ENCODE assay signal across 13 mouse cellular contexts in the genomic region with DNA sequence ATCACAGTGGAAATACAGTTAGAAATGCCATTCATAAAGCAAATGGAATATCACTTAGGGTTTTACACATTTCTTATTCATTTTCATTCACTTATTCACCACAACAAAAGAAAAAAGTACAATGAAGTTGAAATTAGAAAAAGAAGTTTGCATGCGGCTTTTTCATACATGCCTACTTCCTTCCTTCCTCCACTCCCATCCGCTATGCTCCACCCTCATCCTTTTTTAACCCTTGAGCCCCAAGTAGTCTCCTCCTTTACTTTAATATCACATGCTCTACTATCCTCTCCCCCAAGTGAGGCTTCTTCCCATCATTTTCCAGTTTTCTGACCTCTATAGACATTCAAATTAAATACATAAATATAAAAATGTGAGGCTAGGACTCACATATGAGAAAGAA.
"Had no signal": no experiment of that assay in that cellular context is flagged by ENCODE, and none has a peak within 500 bp of the region (broad histone marks: within the 10 kb centered on the region; RNA-seq: fewer than 3 reads in every experiment).

No protein-coding gene starts in this region.

- ATAC-seq: intestine, postnatal 0 days; liver, embryonic 12.5 days had no signal

- H3K4me1 ChIP-seq: limb, embryonic 15.5 days; liver, embryonic 12.5 days; midbrain, embryonic 12.5 days; neural tube, embryonic 15.5 days had no signal

- H3K27me3 ChIP-seq: limb, embryonic 15.5 days; liver, embryonic 12.5 days had no signal

- H3K4me2 ChIP-seq: limb, embryonic 15.5 days; liver, embryonic 12.5 days; lung, embryonic 14.5 days; midbrain, embryonic 12.5 days; neural tube, embryonic 15.5 days had no signal

- H3K4me3 ChIP-seq: limb, embryonic 15.5 days; liver, embryonic 12.5 days; megakaryocyte, embryonic 14.5 days; midbrain, embryonic 12.5 days; neural tube, embryonic 15.5 days had no signal

- H3K9ac ChIP-seq: limb, embryonic 15.5 days; liver, embryonic 12.5 days; lung, embryonic 14.5 days; midbrain, embryonic 12.5 days; neural tube, embryonic 15.5 days had no signal

- H3K27ac ChIP-seq: limb, embryonic 15.5 days; liver, embryonic 12.5 days; midbrain, embryonic 12.5 days; neural tube, embryonic 15.5 days had no signal

- H3K9me3 ChIP-seq: limb, embryonic 15.5 days; liver, embryonic 12.5 days; midbrain, embryonic 12.5 days; neural tube, embryonic 15.5 days had no signal

- H3K36me3 ChIP-seq: limb, embryonic 15.5 days; liver, embryonic 12.5 days; midbrain, embryonic 12.5 days; neural tube, embryonic 15.5 days had no signal

- DNase-seq: kidney, adult 8-10 months; kidney, postnatal 25 days; layer of hippocampus, postnatal 36 days; lung, embryonic 14.5 days; lung, postnatal 4 days; right cerebral cortex, adult 18-20 months; right cerebral cortex, postnatal 25 days had no signal
